Mouse (Mus musculus): ENCODE measurements at regions not wholly inside any gene's neighbourhood (a gene's known extent, or its start where the extent isn't known, plus 50 kb on each side); places are given as distances from the start of the nearest gene placed in this dataset.

DNA sequence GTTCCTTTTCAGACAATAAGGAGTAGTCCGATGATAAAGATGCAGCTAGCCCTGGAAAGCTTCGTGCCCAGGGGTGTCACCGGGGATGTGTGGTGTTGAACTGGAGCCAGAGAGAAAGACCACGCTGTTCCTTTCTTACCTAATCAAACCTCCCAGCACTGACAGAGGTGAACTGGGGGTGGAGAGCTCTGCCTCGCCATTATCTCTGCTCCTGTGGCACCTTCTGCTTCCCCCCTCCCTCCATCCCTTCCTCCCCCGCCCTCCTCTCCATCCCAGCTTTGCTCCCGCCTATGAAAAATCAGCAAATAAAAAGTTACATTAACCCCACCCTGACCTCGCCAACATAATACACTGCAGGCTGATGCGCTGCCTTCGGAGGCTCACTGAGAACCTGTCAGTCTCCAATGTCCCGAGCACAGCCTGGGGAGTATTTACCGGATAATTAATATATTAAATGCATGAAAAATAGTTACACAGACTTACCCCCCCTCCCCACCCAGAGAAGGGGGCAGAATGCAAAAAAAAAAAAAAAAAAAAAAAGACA lies 96.6 kb downstream of the Mrm1 start:
- H3K4me3 ChIP-seq = no peak overlapping the region
- no peaks in the 10 kb centered on the region for H3K9me3 ChIP-seq
- H3K27me3 ChIP-seq (replicated peaks; ENCODE audit: low read depth, poor library complexity, severe bottlenecking) = peaks cover 32% of the 10 kb centered on the region
- H3K4me1 ChIP-seq = peaks cover 8% of the 10 kb centered on the region; the same call in 1 of the 2 replicates
- no peak overlapping the region for H3K27ac ChIP-seq (replicated peaks)
- DNase-seq (ENCODE audit: low spot score) = no peak
- no peaks in the 10 kb centered on the region for H3K36me3 ChIP-seq (replicated peaks)
- WGBS = 66% methylated on average over 12 of the region's 12 CpGs

DNA sequence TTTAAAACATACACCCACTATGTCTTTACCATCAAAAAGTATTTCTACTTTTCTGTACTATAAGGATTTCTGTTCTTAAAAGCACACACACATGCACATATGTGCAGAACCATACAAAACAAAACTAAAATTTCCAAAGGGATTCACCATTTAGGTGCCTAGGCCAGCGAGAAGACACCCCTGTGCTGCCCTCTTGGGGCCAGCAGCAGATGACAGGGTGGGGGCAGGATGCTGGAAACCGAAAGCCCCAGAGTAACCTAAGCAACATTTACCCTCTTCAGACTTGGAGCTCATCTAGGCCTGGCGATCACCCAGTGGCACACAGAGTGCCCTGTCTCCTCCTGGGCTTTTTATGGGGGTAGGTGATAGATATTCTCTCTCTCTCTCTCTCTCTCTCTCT lies 97.3 kb downstream of the Mrm1 start:
- Histone ChIP-seq H3K36me3 (replicated peaks) (no peaks in the 10 kb centered on the region), H3K4me1 (peaks cover 8% of the 10 kb centered on the region; the same call in 1 of the 2 replicates), H3K27ac (replicated peaks) (no peak overlapping the region), H3K27me3 (replicated peaks; ENCODE audit: low read depth, poor library complexity, severe bottlenecking) (peaks cover 32% of the 10 kb centered on the region), H3K4me3 (no peak overlapping the region), H3K9me3 (no peaks in the 10 kb centered on the region)
- 33% methylated on average over 3 of the region's 3 CpGs for WGBS
- no peak for DNase-seq (ENCODE audit: low spot score)

DNA sequence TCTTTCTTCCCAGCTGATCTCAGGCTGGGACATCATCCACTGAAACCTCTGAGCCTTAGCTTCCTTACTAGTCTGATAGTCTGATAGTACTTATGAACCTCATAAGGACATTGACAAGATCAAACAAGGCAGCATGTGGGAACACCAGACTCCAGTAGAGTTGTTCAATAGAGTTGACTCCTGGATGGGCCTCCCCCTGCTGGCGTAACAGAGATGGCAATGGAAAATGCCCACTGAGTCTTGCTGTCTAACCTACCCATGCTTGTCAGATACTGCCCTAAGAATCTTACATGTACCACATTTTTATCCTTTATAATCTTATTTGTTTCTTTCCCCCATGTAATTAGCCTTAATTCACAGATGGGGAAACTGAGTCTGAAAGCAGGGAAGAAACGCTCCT lies 98.2 kb downstream of the Mrm1 start:
- no peaks in the 10 kb centered on the region for H3K36me3 ChIP-seq (replicated peaks)

DNA sequence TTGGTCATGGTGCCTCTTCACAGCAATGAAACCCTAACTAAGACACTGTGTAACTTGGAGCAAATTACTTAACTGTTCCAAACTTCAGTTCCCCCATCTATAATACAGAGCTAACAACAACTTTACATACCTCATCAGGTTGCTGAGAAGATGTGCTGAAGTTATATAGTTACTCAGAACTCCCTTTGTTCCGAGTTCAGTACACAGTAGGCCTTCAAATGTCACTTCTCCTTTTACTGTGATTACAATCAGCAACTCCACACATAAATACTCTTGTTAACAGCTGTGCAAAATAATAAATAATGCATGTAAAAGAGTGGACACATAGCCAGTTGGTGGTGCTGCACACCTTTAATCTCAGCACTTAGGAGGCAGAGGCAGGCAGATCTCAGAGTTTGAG lies 99.5 kb downstream of the Mrm1 start:
- Histone ChIP-seq H3K27me3 (replicated peaks; ENCODE audit: low read depth, poor library complexity, severe bottlenecking) (peaks cover 24% of the 10 kb centered on the region), H3K4me3 (no peak overlapping the region), H3K9me3 (no peaks in the 10 kb centered on the region), H3K4me1 (peaks cover 8% of the 10 kb centered on the region; the same call in 1 of the 2 replicates), H3K27ac (replicated peaks) (no peak overlapping the region), H3K36me3 (replicated peaks) (no peaks in the 10 kb centered on the region)
- no peak for DNase-seq (ENCODE audit: low spot score)
- 86% methylated on average over 1 of the region's 1 CpGs for WGBS

More for the DNA sequence above, 98.2 kb downstream of the Mrm1 start:
- H3K4me3 ChIP-seq = no peak overlapping the region
- DNase-seq (ENCODE audit: low spot score) = no peak
- no peak overlapping the region for H3K27ac ChIP-seq (replicated peaks)
- H3K27me3 ChIP-seq (replicated peaks; ENCODE audit: low read depth, poor library complexity, severe bottlenecking) = peaks cover 32% of the 10 kb centered on the region
- H3K4me1 ChIP-seq = peaks cover 8% of the 10 kb centered on the region; the same call in 1 of the 2 replicates
- H3K9me3 ChIP-seq = no peaks in the 10 kb centered on the region
- 64% methylated on average over 2 of the region's 2 CpGs for WGBS

DNA sequence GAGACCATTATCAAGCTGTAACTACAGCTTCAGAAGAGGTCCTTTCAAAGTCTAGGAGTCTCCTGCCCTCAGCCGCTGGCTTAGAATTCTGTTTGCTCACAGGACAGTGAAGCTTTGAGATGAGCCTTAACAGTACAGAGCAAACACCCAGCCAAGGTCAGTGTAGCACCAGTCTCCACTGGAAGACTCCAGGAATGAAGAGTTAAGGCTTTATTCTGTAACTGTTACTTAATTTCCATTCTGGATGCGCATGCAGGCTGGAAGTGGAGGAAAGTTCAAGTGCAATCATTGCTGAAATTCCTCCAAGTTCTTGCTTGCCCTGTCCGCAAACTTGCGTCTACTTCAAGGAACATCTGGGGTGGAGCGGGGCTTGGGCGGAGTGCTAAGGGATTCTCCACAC lies 106.6 kb downstream of the Mrm1 start:
- H3K4me1 ChIP-seq = peaks cover 26% of the 10 kb centered on the region
- no peak overlapping the region for H3K27ac ChIP-seq (replicated peaks)
- DNase-seq (ENCODE audit: low spot score) = no peak
- H3K4me3 ChIP-seq = no peak overlapping the region
- peaks cover 63% of the 10 kb centered on the region for H3K27me3 ChIP-seq (replicated peaks; ENCODE audit: low read depth, poor library complexity, severe bottlenecking)
- H3K9me3 ChIP-seq = no peaks in the 10 kb centered on the region
- H3K36me3 ChIP-seq (replicated peaks) = no peaks in the 10 kb centered on the region
- 90% methylated on average over 6 of the region's 6 CpGs for WGBS

DNA sequence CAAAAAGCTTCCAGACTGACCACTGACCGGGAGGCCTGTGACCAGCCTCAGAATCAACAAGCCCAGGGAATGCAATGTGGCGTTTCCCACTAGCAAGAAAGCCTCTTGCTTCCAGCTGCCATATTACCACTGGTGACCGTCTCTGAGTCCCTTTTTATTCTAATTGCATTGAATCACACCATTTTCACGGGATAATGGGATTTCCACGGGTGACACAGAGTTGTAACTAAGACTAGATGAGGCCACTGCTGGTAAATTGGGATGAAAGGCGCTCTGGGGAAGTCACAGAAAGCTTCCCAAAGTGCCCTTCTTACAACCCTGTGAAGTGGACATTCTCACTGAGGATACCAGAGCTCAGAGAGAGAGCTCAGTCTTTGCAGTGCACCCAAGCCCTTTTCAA lies 107.4 kb downstream of the Mrm1 start:
- H3K36me3 ChIP-seq (replicated peaks) = no peaks in the 10 kb centered on the region
- no peak overlapping the region for H3K4me3 ChIP-seq
- 44% methylated on average over 6 of the region's 6 CpGs for WGBS
- H3K9me3 ChIP-seq = no peaks in the 10 kb centered on the region
- H3K27ac ChIP-seq (replicated peaks) = no peak overlapping the region
- peaks cover 70% of the 10 kb centered on the region for H3K27me3 ChIP-seq (replicated peaks; ENCODE audit: low read depth, poor library complexity, severe bottlenecking)
- DNase-seq (ENCODE audit: low spot score) = no peak
- peaks cover 34% of the 10 kb centered on the region for H3K4me1 ChIP-seq

DNA sequence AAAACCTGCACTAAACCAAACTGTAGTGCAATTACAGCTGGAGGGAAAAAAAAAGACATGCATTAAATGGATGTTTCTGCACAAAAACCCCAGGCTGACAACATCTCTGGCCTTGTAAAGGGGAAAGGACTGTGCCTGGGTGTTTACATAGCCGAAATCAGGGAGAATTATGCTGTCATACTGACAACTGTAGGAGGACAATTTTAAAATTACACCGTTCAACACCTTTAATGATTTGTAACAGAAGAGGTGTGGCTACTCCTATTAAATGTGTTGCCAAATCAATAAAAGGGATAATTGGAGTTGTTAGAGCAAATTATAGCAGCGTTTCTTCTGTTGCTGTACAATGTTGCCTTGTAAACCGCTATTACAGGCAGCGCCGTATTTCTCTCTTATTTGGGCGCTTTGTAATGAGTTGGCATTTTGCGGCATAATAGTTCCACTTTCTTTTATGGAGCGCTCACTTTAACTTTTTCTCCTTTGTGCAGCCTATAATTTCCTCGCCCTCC lies 111.0 kb downstream of the Mrm1 start:
- peaks cover 91% of the 10 kb centered on the region for H3K27me3 ChIP-seq (replicated peaks; ENCODE audit: low read depth, poor library complexity, severe bottlenecking)
- 76% methylated on average over 10 of the region's 10 CpGs for WGBS
- no peak overlapping the region for H3K27ac ChIP-seq (replicated peaks)

DNA sequence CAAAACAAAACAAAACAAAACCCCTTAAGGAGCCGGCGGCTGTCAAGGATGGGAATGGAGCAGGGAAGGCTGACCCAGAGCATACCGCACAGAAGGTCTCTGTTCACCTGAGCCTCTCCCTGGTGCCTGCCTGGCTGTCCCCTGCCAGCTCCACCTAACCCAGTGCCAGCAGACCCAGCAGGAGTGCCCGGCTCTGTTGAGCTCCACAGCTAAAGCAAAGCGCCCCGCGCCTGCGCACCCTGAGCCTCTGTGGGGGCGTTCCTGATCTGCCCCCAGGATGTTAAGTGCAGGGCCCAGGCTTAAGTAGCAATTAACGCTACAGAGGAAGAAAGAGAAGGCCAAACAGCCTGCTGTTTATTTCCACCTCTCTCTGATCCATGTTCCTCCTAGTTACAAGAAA lies 111.5 kb downstream of the Mrm1 start:
- H3K27me3 ChIP-seq (replicated peaks; ENCODE audit: low read depth, poor library complexity, severe bottlenecking) = peaks cover 91% of the 10 kb centered on the region
- peak overlapping the region; percentile 32; the same call in 1 of the 2 replicates for H3K4me3 ChIP-seq
- no peaks in the 10 kb centered on the region for H3K36me3 ChIP-seq (replicated peaks)
- H3K9me3 ChIP-seq = no peaks in the 10 kb centered on the region
- H3K4me1 ChIP-seq = peaks cover 43% of the 10 kb centered on the region
- H3K27ac ChIP-seq (replicated peaks) = peak overlapping the region; percentile 44; the same call in 1 of the 2 replicates
- peak; percentile 51 for DNase-seq (ENCODE audit: low spot score)
- WGBS = 2% methylated on average over 10 of the region's 10 CpGs

More for the DNA sequence above, 111.0 kb downstream of the Mrm1 start:
- peaks cover 43% of the 10 kb centered on the region for H3K4me1 ChIP-seq
- no peaks in the 10 kb centered on the region for H3K36me3 ChIP-seq (replicated peaks)
- H3K4me3 ChIP-seq = no peak overlapping the region
- no peaks in the 10 kb centered on the region for H3K9me3 ChIP-seq
- no peak for DNase-seq (ENCODE audit: low spot score)

DNA sequence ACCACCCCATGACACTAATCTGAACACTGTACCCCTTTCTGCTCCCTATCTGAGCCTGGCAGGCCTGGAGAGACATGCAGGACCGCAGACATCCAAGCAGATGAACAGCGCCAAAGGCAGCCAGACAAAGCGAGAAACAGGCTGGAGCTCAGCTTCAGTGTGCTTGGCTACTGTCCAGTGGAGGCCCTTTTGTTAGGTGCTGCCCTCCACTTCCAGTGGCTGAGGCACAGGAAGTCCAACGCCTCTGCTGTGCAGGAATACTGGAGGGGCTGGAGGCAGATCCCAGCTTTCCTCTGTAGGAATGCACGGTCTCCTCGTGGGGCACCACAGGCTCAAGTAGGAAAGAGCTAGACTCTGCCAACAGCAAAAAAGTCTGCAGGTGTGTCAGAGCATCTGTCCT lies 112.6 kb downstream of the Mrm1 start:
- no peak overlapping the region for H3K4me3 ChIP-seq
- no peak for DNase-seq (ENCODE audit: low spot score)
- WGBS = 45% methylated on average over 6 of the region's 6 CpGs
- H3K27ac ChIP-seq (replicated peaks) = peak overlapping the region; percentile 8; the same call in 1 of the 2 replicates
- H3K4me1 ChIP-seq = peaks cover 53% of the 10 kb centered on the region
- peaks cover 91% of the 10 kb centered on the region for H3K27me3 ChIP-seq (replicated peaks; ENCODE audit: low read depth, poor library complexity, severe bottlenecking)
- no peaks in the 10 kb centered on the region for H3K9me3 ChIP-seq
- no peaks in the 10 kb centered on the region for H3K36me3 ChIP-seq (replicated peaks)

DNA sequence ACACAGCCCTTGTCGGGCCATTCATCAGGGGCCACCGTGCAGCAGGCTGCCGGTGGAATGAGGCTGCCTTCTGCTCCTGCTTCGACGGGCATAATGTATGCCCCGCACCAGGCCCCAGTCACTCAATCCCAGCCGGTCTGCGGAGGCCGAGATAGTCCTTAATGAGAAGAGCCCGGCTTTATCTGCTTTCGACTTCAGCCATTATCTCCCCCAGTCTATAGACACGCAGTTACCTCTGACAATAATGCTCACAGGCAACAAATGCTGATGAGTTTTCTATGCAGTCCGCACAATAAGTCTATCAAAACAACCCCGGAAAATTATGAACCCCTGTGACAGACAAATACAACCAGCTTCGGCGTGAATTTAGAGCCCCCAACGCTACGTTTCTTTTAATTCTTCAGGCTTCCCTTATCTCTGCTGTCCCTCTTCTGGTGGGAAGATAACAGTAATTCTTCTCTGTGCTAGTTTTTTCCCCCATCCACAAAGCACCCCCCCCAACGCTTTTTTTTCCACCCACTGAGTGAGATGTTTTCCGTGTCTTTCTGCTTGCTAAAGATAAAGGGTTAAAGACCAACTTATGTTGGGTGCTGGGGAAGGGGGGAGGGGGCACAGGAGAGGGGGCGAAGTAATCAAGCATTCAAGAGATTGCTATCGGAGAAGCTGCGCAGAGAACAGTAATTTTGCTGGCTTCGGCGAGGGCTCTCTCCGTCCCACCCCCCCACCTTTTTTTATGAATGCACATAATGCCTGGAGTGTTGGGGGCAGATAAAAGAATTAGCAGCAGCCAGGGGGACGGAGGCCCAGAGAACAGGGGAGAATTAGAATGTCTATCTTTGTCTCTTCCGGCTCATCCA lies 117.8 kb downstream of the Mrm1 start:
- peak overlapping the region; percentile 33 for H3K4me3 ChIP-seq
- H3K27ac ChIP-seq (replicated peaks) = peak overlapping the region; percentile 30; the same call in 1 of the 2 replicates
- no peaks in the 10 kb centered on the region for H3K36me3 ChIP-seq (replicated peaks)
- no peaks in the 10 kb centered on the region for H3K9me3 ChIP-seq
- peaks cover 92% of the 10 kb centered on the region for H3K27me3 ChIP-seq (replicated peaks; ENCODE audit: low read depth, poor library complexity, severe bottlenecking)
- DNase-seq (ENCODE audit: low spot score) = no peak
- H3K4me1 ChIP-seq = peaks cover 23% of the 10 kb centered on the region
- WGBS = 10% methylated on average over 28 of the region's 28 CpGs

DNA sequence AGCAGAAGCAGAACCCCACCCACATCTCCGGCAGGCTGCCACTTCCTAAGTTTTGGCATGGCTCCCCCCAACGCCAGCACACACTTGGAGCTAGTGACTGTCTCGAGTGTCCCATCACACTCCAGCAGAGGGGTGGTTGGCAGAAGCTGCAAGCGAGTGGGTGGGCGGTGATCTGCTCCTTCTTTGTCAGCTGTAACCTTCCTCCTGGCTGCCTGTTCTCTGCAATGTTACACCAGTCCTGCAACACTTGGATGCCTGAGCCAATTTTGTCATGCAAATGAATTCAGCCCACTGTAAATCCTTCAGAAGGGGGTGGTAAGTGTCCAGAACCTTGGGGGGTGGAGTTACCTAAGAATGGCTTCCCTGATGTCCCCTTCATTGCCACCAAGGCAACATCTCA lies 121.8 kb downstream of the Mrm1 start:
- peaks cover 18% of the 10 kb centered on the region for H3K4me1 ChIP-seq
- H3K27me3 ChIP-seq (replicated peaks; ENCODE audit: low read depth, poor library complexity, severe bottlenecking) = peaks cover 63% of the 10 kb centered on the region
- no peaks in the 10 kb centered on the region for H3K36me3 ChIP-seq (replicated peaks)
- DNase-seq (ENCODE audit: low spot score) = no peak
- H3K27ac ChIP-seq (replicated peaks) = no peak overlapping the region
- H3K4me3 ChIP-seq = no peak overlapping the region
- 52% methylated on average over 5 of the region's 5 CpGs for WGBS
- H3K9me3 ChIP-seq = no peaks in the 10 kb centered on the region

DNA sequence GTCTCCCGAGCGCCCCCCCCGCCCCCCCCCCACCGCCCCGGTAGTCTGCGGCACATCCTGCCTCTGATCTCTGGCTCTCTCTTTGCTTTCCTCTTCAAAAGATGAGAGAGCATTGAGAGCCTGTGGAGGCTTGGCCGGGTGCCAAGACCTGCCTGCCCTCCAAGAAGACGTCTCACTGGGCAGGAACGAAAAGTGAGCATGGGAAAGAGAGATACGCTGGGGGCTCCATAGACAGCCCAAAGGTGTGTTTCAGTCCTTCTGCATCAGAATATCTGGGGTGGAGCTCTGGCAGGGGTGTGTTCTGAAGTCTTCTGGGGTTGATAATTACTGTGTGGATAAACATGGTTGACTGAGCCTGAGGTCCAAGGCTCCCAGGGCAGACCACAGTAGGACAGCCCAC lies 126.7 kb downstream of the Mrm1 start:
- Histone ChIP-seq H3K4me1 (peaks cover 18% of the 10 kb centered on the region), H3K4me3 (no peak overlapping the region), H3K27me3 (replicated peaks; ENCODE audit: low read depth, poor library complexity, severe bottlenecking) (peaks cover 37% of the 10 kb centered on the region), H3K27ac (replicated peaks) (no peak overlapping the region), H3K36me3 (replicated peaks) (no peaks in the 10 kb centered on the region), H3K9me3 (no peaks in the 10 kb centered on the region)
- 36% methylated on average over 10 of the region's 10 CpGs for WGBS
- no peak for DNase-seq (ENCODE audit: low spot score)

Data from embryonic facial prominence, embryonic 10.5 days (tissue).